Comparison of ENCODE assay signal across 23 mouse cellular contexts in the genomic region with DNA sequence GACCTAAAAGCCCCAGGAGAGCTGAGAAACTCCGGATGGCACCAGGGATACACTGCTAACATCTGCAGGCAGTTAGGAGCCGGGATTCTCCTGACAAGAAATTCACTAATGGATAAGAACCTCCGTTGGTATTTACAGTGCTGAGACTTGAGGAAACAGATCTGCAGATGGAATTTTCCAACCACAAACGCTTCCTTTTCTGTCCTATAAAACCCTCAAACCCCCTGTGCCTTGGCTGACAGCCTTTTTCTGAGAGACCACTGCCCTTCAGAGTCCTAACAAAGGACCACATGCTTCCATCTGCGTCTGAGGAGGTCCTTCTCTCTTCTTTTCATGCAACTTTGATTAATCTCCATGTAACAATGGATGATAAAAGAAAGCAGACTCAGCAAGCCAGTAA. TPM values are rescaled to one million over a fixed set of nuclear protein-coding genes. Genes with fewer than 3 reads are reported as not detected.
"Had no signal": no experiment of that assay in that cellular context is flagged by ENCODE, and none has a peak within 500 bp of the region (broad histone marks: within the 10 kb centered on the region; RNA-seq: fewer than 3 reads in every experiment).

No protein-coding gene starts in this region.

- H3K4me2 ChIP-seq: liver, embryonic 13.5 days; midbrain, embryonic 11.5 days; neural tube, embryonic 12.5 days; neural tube, embryonic 15.5 days had no signal

- H3K9ac ChIP-seq: liver, embryonic 13.5 days; neural tube, embryonic 12.5 days; neural tube, embryonic 15.5 days had no signal

- H3K27me3 ChIP-seq: liver, embryonic 13.5 days; neural tube, embryonic 12.5 days; neural tube, embryonic 15.5 days had no signal

- H3K27ac ChIP-seq: left cerebral cortex, adult 2 months; liver, embryonic 13.5 days; neural tube, embryonic 12.5 days; neural tube, embryonic 15.5 days had no signal

- H3K36me3 ChIP-seq: liver, embryonic 13.5 days; neural tube, embryonic 12.5 days; neural tube, embryonic 15.5 days had no signal

- H3K4me3 ChIP-seq: left cerebral cortex, adult 2 months; liver, embryonic 13.5 days; neural tube, embryonic 12.5 days; neural tube, embryonic 15.5 days had no signal

- H3K9me3 ChIP-seq: liver, embryonic 13.5 days; neural tube, embryonic 12.5 days; neural tube, embryonic 15.5 days had no signal

- DNase-seq: kidney, adult 18-20 months; kidney, postnatal 10 days; kidney, postnatal 36 days; layer of hippocampus, postnatal 36 days; liver, embryonic 13.5 days; lung, adult 2 months; lung, postnatal 14 days; lung, postnatal 4 days; midbrain, embryonic 14.5 days; retina, postnatal 1 day; right cerebral cortex, postnatal 4 days; thymus, postnatal 36 days had no signal

- H3K4me1 ChIP-seq: liver, embryonic 13.5 days; neural tube, embryonic 12.5 days; neural tube, embryonic 15.5 days had no signal

RNA-seq across cellular contexts. Expression of a gene that starts 6.8 kb away (rescaled TPM):
- total RNA-seq: layer of hippocampus, adult 8-10 months; layer of hippocampus, postnatal 10 days; layer of hippocampus, postnatal 36 days; left cerebral cortex, adult 2 months; left cerebral cortex, postnatal 10 days; left cerebral cortex, postnatal 36 days; megakaryocyte-erythroid progenitor cell, adult 5-6 weeks; midbrain, postnatal 0 days had no signal
- polyA plus RNA-seq: kidney, embryonic 14.5 days; midbrain, embryonic 11.5 days; midbrain, postnatal 0 days; neural tube, embryonic 15.5 days had no signal
